Mouse (Mus musculus) bone marrow, adult 2 months (tissue): ENCODE measurements around the gene Lsm2. TPM values are rescaled to one million over a fixed set of nuclear protein-coding genes. Genes with fewer than 3 reads are reported as not detected.

ENCODE experiments used
- H3K27ac ChIP-seq: fragments of 200-500 bp; 2 replicates; pipeline ENCODE4 v1.5.1; 2012; ENCODE audit warnings: low read depth, mild to moderate bottlenecking, control low read depth, inconsistent platforms, low read length; ENCODE audit not compliant: control insufficient read depth, poor library complexity, insufficient read depth
- H3K4me1 ChIP-seq: fragments of 200-500 bp; 2 replicates; pipeline ENCODE4 v1.6.1; 2011; ENCODE audit warnings: low read length; ENCODE audit not compliant: control insufficient read depth, insufficient read depth
- H3K4me3 ChIP-seq: fragments of 200-500 bp; replicated peaks from 2 replicates; pipeline ENCODE3; 2011; ENCODE audit warnings: mild to moderate bottlenecking, low read depth, low read length, control low read depth; ENCODE audit not compliant: control insufficient read depth
- CTCF ChIP-seq: fragments of 200-500 bp; IDR thresholded peaks from 2 replicates; pipeline ENCODE4 v1.5.1; 2011; ENCODE audit warnings: low read length, control low read depth; ENCODE audit not compliant: control insufficient read depth, insufficient read depth
- POLR2A ChIP-seq: fragments of 200-500 bp; IDR thresholded peaks from 2 replicates; pipeline ENCODE4 v1.6.1; 2011; ENCODE audit warnings: low read depth, mild to moderate bottlenecking, control low read depth, low read length, borderline replicate concordance; ENCODE audit not compliant: control insufficient read depth
- WGBS: fragments of 180-500 bp; shearing (Covaris S2); methylation state at CpG from one replicate; pipeline ENCODE4 v1.1.7; 2018; 5-methylcytosine and 5-hydroxymethylcytosine counted together
- polyA plus RNA-seq: library from polyadenylated mRNA; stranded (reverse); fragments of >200 nt; gene quantifications from 2 replicates; pipeline ENCODE4 v1.2.4, GENCODE M21; 2011; ENCODE audit warnings: low replicate concordance; ENCODE audit not compliant: missing spikeins, insufficient read depth, insufficient read length

Lsm2 gene
- polyA plus RNA-seq, 1 experiment = 84.5 TPM

DNA sequence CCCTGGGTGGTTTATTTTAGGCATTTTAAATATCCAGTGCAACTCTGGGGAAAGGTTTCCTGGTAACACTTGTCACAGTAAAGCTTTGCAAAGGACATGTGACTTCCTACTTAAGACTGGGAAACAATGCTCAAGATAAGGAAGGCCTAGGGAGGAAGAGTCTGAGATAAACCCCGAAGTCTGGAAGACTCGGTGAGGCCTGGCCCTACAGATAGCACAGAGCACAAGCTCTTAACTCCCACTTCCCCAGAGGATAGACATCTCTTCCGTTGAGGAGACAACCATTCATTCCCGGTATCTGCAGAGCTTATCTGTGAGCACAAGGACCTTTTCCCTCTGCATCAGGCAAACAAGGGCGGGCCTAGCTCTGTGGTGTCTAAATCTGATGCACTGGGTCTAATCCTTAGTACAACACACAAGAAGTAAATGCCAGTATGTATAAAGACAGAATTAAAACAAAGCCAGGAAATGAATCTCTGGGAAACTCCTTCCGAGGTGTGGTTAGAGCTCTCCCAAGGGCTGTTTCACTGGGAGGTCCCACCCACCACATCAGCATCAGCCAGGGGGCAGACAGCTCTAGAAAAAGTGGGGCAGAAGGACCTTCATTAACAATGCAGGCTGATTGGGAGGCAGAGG is 40.3 kb downstream of the Lsm2 start:
- Histone ChIP-seq H3K27ac (no peak overlapping the region), H3K4me1 (peaks cover 2% of the 10 kb centered on the region), H3K4me3 (no peak overlapping the region)
- TF ChIP-seq CTCF (no peak), POLR2A (no peak)
- 40% methylated on average over 6 of the region's 6 CpGs for WGBS

DNA sequence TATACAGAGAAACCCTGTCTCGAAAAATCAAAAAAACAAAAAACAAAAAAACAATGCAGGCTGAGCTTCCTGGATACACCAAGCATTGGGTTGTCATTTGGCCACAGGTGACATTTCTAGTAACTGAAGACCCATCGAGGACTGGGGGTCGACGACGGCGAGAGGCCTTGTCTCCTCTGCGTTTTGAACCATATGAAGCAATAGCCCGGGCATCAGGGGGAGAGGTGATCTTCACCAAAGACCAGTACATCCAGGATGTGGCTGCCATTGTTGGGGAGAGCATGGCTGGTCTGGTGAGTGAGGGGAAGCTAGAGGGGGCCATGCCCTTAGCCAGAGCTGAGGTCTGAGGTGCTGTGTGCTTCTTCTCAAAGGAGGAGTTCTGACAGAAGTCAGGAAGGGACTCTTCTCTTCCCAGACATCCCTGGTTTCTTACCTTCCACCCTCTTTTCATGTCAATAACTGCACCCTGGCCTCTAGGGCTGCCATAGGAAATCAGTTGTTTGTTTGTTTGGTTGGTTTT is 40.9 kb downstream of the Lsm2 start:
- whole genome bisulfite sequencing = 86% methylated on average over 8 of the region's 8 CpGs
- H3K27ac ChIP-seq = no peak overlapping the region
- H3K4me1 ChIP-seq = peaks cover 2% of the 10 kb centered on the region
- TF ChIP-seq CTCF = no peak
- TF ChIP-seq POLR2A = no peak
- no peak overlapping the region for H3K4me3 ChIP-seq

DNA sequence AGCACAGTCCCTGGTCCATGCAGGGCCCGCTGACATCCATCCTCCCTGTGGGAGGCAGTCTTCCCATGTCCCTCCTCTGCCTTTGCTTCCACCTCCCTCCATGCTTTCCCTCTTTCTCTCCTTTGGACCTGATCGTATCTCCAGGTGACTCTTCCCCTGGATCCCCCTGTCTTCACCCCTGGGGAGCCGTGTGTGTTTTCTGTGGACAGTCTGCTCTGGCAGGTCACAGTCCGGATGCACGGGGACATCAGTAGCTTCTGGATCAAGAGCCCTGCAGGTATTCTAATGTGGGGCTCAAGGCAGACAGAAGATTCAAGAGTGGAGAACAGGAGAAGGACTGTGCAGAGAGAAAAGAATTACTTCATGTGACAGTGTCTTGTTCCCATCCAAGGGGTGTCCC is 41.6 kb downstream of the Lsm2 start:
- Histone ChIP-seq H3K4me3 (no peak overlapping the region), H3K27ac (no peak overlapping the region), H3K4me1 (peaks cover 2% of the 10 kb centered on the region)
- no peak for TF ChIP-seq CTCF
- no peak for TF ChIP-seq POLR2A
- 85% methylated on average over 5 of the region's 5 CpGs for WGBS

DNA sequence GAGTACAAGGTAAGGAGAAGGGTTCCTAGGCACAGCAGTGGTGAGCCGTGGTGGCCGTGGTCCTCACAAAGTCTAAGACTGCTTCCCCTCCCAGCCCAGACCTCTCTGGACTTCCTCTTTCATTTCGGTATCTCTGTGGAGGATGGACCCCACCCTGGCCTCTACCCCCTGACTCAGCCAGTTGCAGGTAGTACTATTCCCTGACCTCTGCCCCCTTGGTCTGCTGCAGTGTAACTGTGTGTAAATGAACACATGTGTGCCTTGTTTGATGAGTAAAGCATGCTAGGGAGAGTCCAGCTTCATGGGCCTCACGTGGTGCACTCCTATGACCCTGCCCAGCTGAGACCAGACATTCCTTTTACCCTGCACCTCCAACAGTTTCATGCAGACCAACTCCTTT is 42.1 kb downstream of the Lsm2 start:
- H3K27ac ChIP-seq = no peak overlapping the region
- peaks cover 2% of the 10 kb centered on the region for H3K4me1 ChIP-seq
- H3K4me3 ChIP-seq = peak overlapping the region; percentile 14
- 17% methylated on average over 4 of the region's 4 CpGs for WGBS
- TF ChIP-seq POLR2A (no peak), CTCF (no peak)

DNA sequence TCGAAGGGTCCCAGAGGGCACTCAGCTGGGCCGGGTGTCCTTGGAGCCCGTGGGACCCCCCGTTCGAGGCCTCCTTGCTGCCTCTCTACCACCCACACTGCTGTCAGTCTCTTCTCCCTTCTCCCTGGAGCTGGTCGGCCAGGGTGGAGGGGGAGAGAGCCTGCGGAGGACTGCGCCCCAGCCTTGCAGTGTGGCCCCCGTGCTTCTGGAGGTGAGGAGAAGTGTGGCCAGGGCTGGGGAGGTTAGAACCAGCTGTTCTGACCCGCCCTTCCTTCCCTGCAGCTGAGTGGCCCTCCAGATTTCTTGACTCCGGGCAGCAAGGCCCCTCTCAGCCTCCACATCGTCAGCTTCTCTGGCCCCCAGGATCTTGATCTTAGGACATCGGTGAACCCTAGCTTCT is 42.6 kb downstream of the Lsm2 start:
- Histone ChIP-seq H3K4me3 (no peak overlapping the region), H3K4me1 (peaks cover 3% of the 10 kb centered on the region), H3K27ac (no peak overlapping the region; the same call in 1 of the 2 replicates)
- TF ChIP-seq CTCF = no peak
- no peak for TF ChIP-seq POLR2A
- WGBS = 54% methylated on average over 13 of the region's 13 CpGs

DNA sequence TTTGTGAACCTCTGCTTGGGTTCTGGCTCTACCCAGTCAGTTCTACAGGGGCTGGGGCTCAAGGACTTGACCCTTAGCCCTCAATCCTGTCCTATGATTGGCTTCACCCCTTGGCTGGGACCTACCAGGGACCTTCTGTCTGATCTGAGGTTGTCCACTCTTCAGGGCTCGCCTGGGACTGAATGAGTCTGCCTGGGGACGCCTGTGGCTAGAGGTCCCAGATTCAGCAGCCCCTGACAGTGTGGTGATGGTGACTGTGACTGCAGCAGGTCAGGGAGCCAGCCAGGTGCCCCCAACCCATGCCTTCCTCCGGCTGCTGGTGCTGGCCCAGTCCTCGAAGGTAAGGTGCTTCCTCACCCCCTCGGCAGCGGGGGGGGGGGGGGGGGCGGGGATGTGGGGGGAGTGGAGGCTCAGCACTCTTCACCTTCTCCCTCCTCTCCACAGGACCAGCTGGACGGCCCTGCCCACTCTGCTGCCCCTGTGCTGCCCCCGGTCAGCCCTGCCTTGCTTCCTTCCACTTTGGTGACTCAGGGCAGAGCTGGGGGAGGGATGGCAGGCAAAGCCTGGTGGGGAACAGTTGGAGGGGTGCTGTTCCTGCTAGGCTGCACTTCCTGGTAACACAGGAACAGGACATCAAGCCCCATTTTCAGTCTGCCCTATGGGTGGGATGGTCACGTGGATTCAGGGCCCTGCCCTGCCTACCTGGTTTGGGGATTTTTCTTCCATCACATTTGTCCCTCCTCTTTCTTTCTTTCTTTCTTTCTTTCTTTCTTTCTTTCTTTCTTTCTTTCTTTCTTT is 43.2 kb downstream of the Lsm2 start:
- no peak for TF ChIP-seq CTCF
- no peak for TF ChIP-seq POLR2A
- 28% methylated on average over 10 of the region's 10 CpGs for WGBS
- peaks cover 4% of the 10 kb centered on the region for H3K4me1 ChIP-seq

DNA sequence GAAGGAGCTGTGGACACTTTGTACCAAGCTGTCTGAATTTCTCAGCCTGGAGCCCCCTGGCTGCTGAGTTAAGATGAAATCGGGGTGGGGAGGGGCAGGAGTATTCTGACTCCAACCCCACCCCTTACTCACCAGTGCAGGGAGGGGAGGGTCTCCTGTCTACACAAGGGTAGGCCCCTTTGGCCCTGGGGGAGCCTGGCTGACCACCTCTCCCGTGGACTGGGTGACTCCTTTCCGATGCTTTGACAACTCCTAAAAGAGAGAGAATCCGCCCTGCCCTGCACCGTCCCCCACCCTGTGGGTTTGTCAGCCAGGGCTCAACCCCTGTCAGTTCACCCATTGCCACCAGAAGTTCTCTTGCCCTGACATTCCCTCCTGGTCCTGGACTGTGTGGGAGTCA is 44.5 kb downstream of the Lsm2 start:
- Histone ChIP-seq H3K4me3 (no peak overlapping the region), H3K4me1 (peaks cover 5% of the 10 kb centered on the region), H3K27ac (no peak overlapping the region)
- 83% methylated on average over 5 of the region's 5 CpGs for WGBS
- no peak for TF ChIP-seq CTCF
- no peak for TF ChIP-seq POLR2A

More for the DNA sequence above, 43.2 kb downstream of the Lsm2 start:
- H3K4me3 ChIP-seq = no peak overlapping the region
- H3K27ac ChIP-seq = no peak overlapping the region; the same call in 1 of the 2 replicates

DNA sequence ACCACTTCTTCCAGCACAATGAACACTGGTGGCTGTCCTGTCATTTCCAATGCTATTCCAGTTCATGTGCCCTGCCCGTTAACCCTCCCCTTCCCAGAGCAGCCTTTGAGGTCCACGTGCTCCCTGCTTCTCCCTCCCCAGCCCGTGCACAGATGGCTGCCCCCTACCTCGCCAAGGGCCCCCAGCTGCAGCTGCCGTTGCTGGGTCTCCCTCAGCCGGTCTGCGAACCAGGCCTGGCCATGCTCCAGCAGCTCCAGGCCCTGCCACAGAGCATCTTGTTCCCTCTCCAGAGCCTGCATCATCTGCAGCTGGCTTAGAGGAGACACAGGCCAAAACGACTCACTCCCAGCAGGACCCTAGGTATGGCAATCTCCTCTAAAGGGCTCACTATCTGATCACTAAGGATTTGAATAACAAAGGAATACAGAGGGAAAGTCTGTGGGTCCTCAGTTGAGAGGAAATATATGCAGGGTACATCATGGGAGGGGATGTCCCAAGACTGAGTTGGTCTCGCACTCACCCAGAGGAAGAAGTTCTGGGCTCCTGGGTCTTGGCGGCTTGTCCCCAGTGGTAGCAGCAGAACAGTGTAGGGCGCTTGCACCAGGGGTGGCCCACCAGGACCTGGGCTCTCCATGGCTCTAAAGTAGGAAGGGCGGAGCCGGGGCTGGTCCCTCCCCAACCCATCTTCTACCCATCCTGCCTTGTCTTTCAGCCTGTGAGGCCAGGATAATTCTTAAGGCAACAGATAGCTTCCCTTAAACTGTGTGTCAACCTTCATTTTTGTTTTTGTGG is 45.8 kb downstream of the Lsm2 start, which contains the start of gene Sapcd1:
Gene Sapcd1 (minus strand): TSS at position 740 of the 792 bp plus-strand sequence.
- Histone ChIP-seq H3K4me1 (peaks cover 9% of the 10 kb centered on the region), H3K27ac (peak within 1 kb of the TSS; percentile 21), H3K4me3 (no peak within 1 kb of the TSS)
- 39% methylated on average over 13 of the region's 13 CpGs for WGBS
- TF ChIP-seq CTCF (no peak), POLR2A (no peak; the same call in 1 of the 2 replicates)
